Mouse (Mus musculus): ENCODE data around the gene Qtrt1. TPM values are rescaled to one million over a fixed set of nuclear protein-coding genes. Genes with fewer than 3 reads are reported as not detected.

Qtrt1 gene
- total and polyA plus RNA-seq, 2 experiments: 5.6 to 15.7 TPM

- Histone ChIP-seq H3K79me2 (ENCODE audit: control insufficient read depth, insufficient read depth, low read length) (peaks cover 50% of the 10 kb centered on the region), H3K4me1 (ENCODE audit: control insufficient read depth, insufficient read depth, low read length) (peaks cover 6% of the 10 kb centered on the region), H3K36me3 (ENCODE audit: control insufficient read depth, insufficient read depth, low read length) (no peaks in the 10 kb centered on the region), H3K27me3 (ENCODE audit: control insufficient read depth, insufficient read depth, low read length) (no peaks in the 10 kb centered on the region), H3K9ac (ENCODE audit: low read depth, low read length) (no peak overlapping the region), H3K4me3 (ENCODE audit: insufficient read depth, low read depth, low read length) (no peak overlapping the region), H3K27ac (replicated peaks; ENCODE audit: insufficient read depth, low read depth, low read length) (no peak overlapping the region)
- no peak for TF ChIP-seq POLR2A (IDR thresholded peaks at IDR 0.05; ENCODE audit: extremely low read depth, insufficient read depth, low read length)
- TF ChIP-seq CTCF (IDR thresholded peaks at IDR 0.05; ENCODE audit: low read depth, low read length): no peak
- no peak for DNase-seq (ENCODE audit: extremely low read depth, low read depth, low spot score)
- WGBS: 92% methylated on average over 2 of the region's 2 CpGs
These were observed 40.8 kb upstream of the Qtrt1 start for GRCm38 (mm10) chr9:21370876-21371275.

DNA sequence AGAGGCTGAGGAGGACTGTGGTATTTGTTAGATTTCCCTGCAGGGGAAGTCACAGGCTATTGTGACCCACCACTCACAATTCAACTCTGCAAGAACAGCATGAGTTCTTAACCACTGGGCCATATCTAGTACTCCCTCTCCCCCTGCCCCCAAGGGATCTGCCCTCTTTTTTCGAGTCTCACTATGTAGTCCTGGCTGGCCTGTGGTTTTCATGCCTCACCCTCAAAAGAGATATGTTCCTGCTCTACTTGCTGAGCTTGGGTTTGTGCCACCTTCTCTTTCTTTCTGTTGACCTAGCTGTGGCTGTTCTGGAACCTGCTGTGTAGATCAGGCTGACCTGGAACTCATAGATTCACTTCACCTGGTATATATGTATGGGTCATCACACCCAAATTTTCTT, 39.1 kb upstream of the Qtrt1 start:
- Histone ChIP-seq H3K27me3 (ENCODE audit: control insufficient read depth, insufficient read depth, low read length) (no peaks in the 10 kb centered on the region), H3K4me1 (ENCODE audit: control insufficient read depth, insufficient read depth, low read length) (peaks cover 4% of the 10 kb centered on the region), H3K27ac (replicated peaks; ENCODE audit: insufficient read depth, low read depth, low read length) (no peak overlapping the region), H3K4me3 (ENCODE audit: insufficient read depth, low read depth, low read length) (no peak overlapping the region), H3K79me2 (ENCODE audit: control insufficient read depth, insufficient read depth, low read length) (peaks cover 60% of the 10 kb centered on the region), H3K36me3 (ENCODE audit: control insufficient read depth, insufficient read depth, low read length) (no peaks in the 10 kb centered on the region), H3K9ac (ENCODE audit: low read depth, low read length) (no peak overlapping the region)
- WGBS: 78% methylated on average over 1 of the region's 1 CpGs
- no peak for DNase-seq (ENCODE audit: extremely low read depth, low read depth, low spot score)
- TF ChIP-seq POLR2A (IDR thresholded peaks at IDR 0.05; ENCODE audit: extremely low read depth, insufficient read depth, low read length): no peak
- no peak for TF ChIP-seq CTCF (IDR thresholded peaks at IDR 0.05; ENCODE audit: low read depth, low read length)

DNA sequence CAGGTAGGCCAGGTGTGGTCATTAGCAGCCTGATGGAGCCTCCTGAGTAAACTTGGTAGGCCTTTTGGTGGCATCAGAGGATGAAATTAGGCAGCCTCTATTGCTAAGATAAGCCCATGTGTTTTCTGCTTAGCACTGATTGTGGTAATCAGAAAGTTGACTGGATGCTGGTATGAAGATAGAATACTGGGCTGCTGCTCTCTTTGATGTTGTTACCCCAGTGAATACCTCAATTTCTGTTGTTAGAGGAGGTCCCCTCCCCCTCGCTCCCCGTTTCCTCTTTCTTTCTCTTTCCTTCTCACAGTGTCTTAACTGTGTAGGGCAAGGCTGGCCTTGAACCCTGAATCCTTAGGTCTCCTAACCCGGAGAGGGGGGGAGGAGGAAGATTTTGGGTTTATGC, 32.4 kb upstream of the Qtrt1 start:
- peaks cover 55% of the 10 kb centered on the region for H3K79me2 ChIP-seq (ENCODE audit: control insufficient read depth, insufficient read depth, low read length)
- TF ChIP-seq CTCF (IDR thresholded peaks at IDR 0.05; ENCODE audit: low read depth, low read length) (no peak), POLR2A (IDR thresholded peaks at IDR 0.05; ENCODE audit: extremely low read depth, insufficient read depth, low read length) (no peak)
- no peaks in the 10 kb centered on the region for H3K36me3 ChIP-seq (ENCODE audit: control insufficient read depth, insufficient read depth, low read length)
- no peaks in the 10 kb centered on the region for H3K27me3 ChIP-seq (ENCODE audit: control insufficient read depth, insufficient read depth, low read length)
- 74% methylated on average over 3 of the region's 3 CpGs for WGBS
- H3K4me1 ChIP-seq (ENCODE audit: control insufficient read depth, insufficient read depth, low read length): no peaks in the 10 kb centered on the region
- H3K4me3 ChIP-seq (ENCODE audit: insufficient read depth, low read depth, low read length): no peak overlapping the region
- H3K9ac ChIP-seq (ENCODE audit: low read depth, low read length): no peak overlapping the region
- no peak overlapping the region for H3K27ac ChIP-seq (replicated peaks; ENCODE audit: insufficient read depth, low read depth, low read length)
- DNase-seq (ENCODE audit: extremely low read depth, low read depth, low spot score): no peak

DNA sequence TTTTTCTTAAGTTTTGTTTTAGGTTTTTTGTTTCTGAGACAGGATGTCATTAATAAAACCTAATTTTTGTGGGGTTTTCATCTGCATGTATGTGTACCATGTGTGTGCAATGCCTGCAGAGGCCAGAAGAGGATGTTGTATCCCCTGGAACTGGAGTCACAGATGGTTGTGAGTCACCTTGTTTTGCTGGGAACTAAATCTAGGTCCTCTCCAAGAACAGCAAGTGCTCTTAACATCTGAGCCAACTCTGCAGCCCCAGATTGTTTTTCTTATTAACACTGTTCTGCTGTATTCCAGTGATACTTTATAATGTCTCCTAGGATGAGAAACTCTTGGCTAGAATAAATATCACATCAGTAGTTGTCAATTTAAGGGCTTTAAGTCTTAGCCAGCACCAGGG, 30.8 kb upstream of the Qtrt1 start:
- DNase-seq (ENCODE audit: extremely low read depth, low read depth, low spot score): no peak
- H3K36me3 ChIP-seq (ENCODE audit: control insufficient read depth, insufficient read depth, low read length): no peaks in the 10 kb centered on the region
- no peak overlapping the region for H3K27ac ChIP-seq (replicated peaks; ENCODE audit: insufficient read depth, low read depth, low read length)
- H3K27me3 ChIP-seq (ENCODE audit: control insufficient read depth, insufficient read depth, low read length): no peaks in the 10 kb centered on the region
- H3K4me1 ChIP-seq (ENCODE audit: control insufficient read depth, insufficient read depth, low read length): no peaks in the 10 kb centered on the region; the same call in 1 of the 2 replicates
- no peak overlapping the region for H3K9ac ChIP-seq (ENCODE audit: low read depth, low read length)
- peaks cover 50% of the 10 kb centered on the region for H3K79me2 ChIP-seq (ENCODE audit: control insufficient read depth, insufficient read depth, low read length)
- TF ChIP-seq POLR2A (IDR thresholded peaks at IDR 0.05; ENCODE audit: extremely low read depth, insufficient read depth, low read length) (no peak), CTCF (IDR thresholded peaks at IDR 0.05; ENCODE audit: low read depth, low read length) (no peak)
- no peak overlapping the region for H3K4me3 ChIP-seq (ENCODE audit: insufficient read depth, low read depth, low read length)

GRCm38 (mm10) chr9:21383966-21384365, 27.7 kb upstream of the Qtrt1 start:
- Histone ChIP-seq H3K36me3 (ENCODE audit: control insufficient read depth, insufficient read depth, low read length) (peaks cover 4% of the 10 kb centered on the region; the same call in 1 of the 2 replicates), H3K4me3 (ENCODE audit: insufficient read depth, low read depth, low read length) (no peak overlapping the region), H3K27me3 (ENCODE audit: control insufficient read depth, insufficient read depth, low read length) (no peaks in the 10 kb centered on the region), H3K4me1 (ENCODE audit: control insufficient read depth, insufficient read depth, low read length) (no peaks in the 10 kb centered on the region; the same call in 1 of the 2 replicates), H3K79me2 (ENCODE audit: control insufficient read depth, insufficient read depth, low read length) (peaks cover 30% of the 10 kb centered on the region), H3K27ac (replicated peaks; ENCODE audit: insufficient read depth, low read depth, low read length) (no peak overlapping the region), H3K9ac (ENCODE audit: low read depth, low read length) (no peak overlapping the region)
- DNase-seq (ENCODE audit: extremely low read depth, low read depth, low spot score): no peak
- TF ChIP-seq CTCF (IDR thresholded peaks at IDR 0.05; ENCODE audit: low read depth, low read length) (no peak), POLR2A (IDR thresholded peaks at IDR 0.05; ENCODE audit: extremely low read depth, insufficient read depth, low read length) (no peak)

- WGBS: 84% methylated on average over 10 of the region's 10 CpGs
- H3K36me3 ChIP-seq (ENCODE audit: control insufficient read depth, insufficient read depth, low read length): peaks cover 56% of the 10 kb centered on the region
These were observed 18.9 kb upstream of the Qtrt1 start for GRCm38 (mm10) chr9:21392646-21393175.

More at GRCm38 (mm10) chr9:21392646-21393175, 18.9 kb upstream of the Qtrt1 start:
- TF ChIP-seq POLR2A (IDR thresholded peaks at IDR 0.05; ENCODE audit: extremely low read depth, insufficient read depth, low read length) (no peak), CTCF (IDR thresholded peaks at IDR 0.05; ENCODE audit: low read depth, low read length) (no peak)
- Histone ChIP-seq H3K9ac (ENCODE audit: low read depth, low read length) (no peak overlapping the region), H3K27ac (replicated peaks; ENCODE audit: insufficient read depth, low read depth, low read length) (no peak overlapping the region), H3K4me1 (ENCODE audit: control insufficient read depth, insufficient read depth, low read length) (no peaks in the 10 kb centered on the region), H3K4me3 (ENCODE audit: insufficient read depth, low read depth, low read length) (no peak overlapping the region), H3K79me2 (ENCODE audit: control insufficient read depth, insufficient read depth, low read length) (no peaks in the 10 kb centered on the region; the same call in 1 of the 2 replicates), H3K27me3 (ENCODE audit: control insufficient read depth, insufficient read depth, low read length) (no peaks in the 10 kb centered on the region)
- no peak for DNase-seq (ENCODE audit: extremely low read depth, low read depth, low spot score)
